Mouse (Mus musculus): ENCODE data around the gene Slc4a10.
"Not testable (repeated sequence)": the region's sequence is repeated elsewhere in the genome, so short reads cannot be mapped to it uniquely, and the experiment has no call there.

Slc4a10 gene

DNA sequence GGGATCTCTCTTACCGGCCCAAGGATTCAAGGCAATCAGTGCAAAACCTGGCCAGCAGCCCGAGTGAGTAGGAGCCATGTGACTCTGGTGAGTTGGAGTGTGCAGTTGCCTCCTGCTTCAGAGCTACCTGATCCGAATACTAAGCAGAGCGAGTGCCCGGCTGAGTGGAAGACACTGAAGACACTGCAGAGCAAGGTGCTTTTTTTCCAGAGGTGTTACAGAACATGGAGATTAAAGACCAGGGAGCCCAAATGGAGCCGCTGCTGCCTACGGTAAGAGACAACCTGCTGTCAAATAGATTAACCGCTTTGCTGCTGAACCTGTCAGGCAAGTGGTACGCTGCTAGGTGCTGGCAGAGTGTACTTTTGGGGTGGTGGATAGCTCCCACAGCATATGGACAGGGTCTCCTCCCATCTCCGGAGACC lies at the start of gene Slc4a10:
Slc4a10 (plus strand) TSS at position 42 of the 425 bp plus-strand sequence.
- DNase-seq, result peak; percentile 83 to 88

DNA sequence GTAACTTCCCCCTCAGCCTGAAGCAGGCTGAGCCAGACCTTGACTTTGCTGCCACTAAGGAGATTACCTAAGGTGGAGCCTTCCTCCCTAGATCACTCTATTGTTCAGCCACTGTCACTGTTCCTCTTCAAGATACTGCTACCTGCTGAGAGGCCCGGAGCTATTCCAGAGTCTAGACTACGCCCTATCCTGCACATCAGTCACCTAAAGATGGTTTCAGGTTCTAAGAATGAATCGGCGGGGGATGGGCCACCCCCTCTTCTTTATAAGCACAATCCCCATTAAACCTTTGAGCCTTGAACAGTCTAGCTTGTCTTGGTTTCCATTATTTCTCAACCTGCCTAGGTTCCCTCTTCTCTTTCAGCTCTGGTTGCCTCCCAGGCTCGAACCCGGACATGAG lies 45.0 kb upstream of the Slc4a10 start:
- DNase-seq, result not testable (repeated sequence)

DNA sequence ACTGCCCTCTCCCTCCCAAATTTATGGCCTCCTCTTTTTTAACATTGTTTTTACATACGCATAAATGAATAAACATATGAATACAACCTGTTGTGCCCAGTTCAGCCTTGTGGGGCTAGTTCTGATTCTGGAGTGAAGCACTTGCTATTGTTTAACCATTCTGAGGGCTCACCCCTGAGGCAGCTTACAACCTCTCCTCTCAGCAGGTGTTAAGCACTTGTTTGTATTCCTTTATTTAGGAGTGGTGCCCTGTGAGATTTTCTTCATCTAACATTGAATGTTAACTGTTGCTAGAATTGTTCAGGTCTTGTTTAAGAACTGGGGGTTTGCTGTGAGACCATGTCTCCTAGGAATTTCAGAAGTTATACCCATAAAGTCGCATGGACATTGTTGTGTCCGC lies 28.1 kb upstream of the Slc4a10 start:
- no peak for DNase-seq

DNA sequence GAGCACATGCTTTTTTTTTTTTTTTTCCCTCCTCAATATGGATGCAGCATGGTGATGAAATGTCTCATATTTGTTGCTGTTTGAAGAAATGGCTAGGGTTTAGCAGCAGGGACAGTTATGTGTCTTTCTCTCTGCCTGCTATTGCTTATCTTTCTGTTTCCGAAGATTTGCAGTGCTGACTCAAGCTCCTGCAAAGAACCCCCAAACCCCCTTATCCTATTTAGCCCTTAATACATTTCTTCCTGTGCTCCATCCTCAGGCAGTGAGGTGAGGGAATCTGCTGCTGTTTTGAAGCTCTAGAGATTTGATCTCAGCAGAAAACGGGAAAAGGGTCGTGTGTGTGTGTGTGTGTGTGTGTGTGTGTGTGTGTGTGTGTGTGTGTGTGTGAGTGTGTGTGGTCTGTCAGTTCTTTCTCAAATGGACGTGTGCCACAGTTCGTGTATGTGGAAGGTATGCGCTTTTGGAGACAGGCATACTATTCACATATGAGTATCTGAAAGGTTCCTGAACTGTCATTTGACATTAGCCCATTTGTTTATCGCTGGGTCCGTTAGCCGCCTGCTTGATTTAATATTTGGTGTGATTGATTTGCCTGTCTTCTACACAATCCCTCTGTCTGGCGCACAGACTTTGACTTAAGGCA lies 720 bp downstream of the Slc4a10 start:
- DNase-seq, result no peak

DNA sequence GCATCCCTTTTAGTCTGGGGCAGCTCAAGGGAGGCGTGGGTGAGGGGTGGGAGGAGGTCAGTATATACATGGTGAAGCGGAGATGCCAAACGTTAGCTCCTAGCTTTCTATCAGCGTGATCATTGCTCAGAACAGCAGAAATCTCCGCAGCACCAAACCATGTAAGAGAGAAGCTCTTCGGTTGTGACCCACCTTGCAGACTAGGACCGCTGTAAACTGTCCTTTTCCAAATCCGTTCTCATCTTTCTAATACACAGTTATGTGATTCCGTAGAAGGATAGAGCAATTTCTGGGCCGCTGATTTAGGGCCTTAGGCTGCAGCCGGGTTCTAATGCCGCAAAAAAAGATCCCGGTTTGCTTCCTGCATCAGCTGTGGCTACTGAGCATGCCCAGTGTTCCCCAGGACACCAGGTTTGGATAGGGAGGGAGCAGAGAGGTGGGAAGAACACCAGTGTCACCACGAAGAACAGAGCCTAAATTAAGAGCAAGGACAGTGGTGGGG lies 1.3 kb downstream of the Slc4a10 start:
- DNase-seq, result peak; percentile 86 to 87

DNA sequence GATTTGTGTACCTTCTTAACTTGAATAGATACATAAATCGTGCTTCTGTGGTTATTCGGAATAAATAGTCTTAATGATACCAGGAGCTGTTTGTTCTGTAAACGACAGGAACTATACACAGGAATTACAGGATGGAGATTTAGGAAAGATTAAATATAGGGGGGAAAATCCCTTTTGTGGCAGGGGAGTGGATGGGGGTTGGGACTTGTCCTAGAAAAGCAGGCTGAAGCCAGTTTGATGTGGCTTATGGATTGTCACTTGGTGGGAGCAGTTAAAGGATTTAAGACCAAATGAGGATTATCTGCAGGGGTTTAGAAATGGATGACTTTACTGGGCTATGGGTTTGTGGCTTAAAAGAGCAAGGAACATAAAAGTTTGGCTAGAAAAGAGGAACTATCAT lies 1.9 kb downstream of the Slc4a10 start:
- peak in 1 of 2 experiments; percentile 19 for DNase-seq

DNA sequence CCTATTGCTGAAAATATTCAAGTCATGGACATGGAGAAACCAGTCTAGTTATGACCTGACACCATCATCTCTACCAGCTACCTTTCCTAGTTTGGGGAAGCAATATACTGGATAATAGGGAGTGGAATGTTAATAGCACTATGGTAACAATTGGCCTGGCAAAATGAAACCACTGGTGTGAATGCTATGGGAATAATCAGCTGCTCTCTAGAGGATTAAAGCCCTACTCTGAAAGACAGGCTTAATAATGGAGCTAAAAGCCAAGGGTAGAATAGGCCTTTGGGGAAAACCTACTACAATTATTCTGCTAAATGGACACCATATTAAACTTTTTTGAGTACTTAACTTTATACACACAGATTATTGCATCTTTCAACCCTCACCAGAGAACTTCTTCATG lies 30.2 kb downstream of the Slc4a10 start:
- DNase-seq, result no peak

DNA sequence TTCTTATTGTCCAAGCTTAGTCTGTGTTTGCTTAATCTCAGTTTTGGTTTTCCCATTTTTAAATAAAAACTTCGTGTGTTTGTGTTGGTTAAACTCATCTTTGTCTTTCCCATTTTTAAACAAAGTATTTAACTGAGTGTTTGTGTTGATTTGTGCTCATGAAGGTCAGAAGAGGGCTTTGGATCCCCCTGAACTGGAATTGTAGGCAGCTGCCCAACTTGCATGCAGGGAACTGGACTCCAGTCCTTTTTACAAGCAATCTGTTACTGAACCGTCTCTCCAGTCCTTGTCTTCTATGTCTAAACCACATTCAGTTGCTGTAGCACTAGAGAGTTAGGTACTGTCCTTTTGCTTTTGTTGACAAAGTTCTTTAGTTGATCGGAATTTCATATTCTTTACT lies 41.3 kb downstream of the Slc4a10 start:
- DNase-seq, result peak; percentile 21 to 45

DNA sequence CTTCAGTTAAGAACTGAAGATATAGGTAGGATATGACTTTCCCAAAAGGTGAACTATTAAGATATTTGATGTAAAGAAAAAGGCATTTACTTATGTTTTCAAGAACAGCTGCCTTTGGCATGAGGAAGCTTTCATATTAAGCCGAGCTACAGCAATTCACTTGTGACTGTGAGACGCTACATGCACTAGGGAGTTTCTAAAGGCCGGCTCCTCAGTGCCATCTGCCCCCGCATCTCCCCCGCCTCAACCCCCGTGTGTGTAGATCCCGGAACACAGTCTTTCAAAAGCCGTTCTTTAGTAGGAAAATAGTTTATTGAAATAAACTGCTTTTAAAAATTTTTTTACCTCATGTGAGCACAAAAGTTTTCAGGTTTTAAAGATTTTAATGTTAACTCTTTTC lies 42.5 kb downstream of the Slc4a10 start:
- no peak for DNase-seq

DNA sequence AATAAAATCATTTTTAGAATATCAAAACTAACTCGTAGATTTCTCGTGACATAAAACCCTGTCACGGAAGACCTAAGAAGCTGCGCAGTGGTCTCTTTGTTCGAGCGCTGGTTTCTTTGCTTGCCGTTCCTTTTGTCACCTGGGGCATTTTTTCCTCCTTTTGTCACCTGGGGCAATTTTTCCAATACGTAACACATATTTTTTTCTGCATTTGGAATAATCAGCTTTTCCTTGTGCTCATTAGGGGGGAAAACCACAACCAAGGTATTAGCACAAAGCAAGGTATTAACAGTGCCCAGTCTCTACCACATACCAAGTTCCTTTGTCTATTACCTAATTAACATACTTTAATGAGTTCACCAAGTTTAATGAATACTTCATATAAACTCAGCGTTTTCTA lies 42.9 kb downstream of the Slc4a10 start:
- no peak for DNase-seq

DNA sequence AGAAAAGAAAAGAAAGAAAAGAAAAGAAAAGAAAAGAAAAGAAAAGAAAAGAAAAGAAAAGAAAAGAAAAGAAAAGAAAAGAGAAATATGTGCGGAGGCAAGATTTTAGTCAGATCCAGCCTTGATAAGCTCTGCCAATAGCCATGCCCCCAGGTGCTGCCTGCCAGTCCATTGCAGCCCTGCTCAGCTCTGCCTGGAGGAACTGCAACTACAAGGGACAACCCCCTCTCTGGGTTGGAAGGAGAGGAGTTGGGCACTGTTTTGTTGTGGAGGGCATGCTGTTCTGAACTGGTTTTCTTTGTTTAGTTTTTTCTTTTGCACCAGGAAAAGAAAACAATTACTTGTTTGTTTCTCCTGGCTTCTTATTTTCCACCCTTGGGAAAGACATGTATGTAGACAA lies 54.3 kb downstream of the Slc4a10 start:
- no peak for DNase-seq

DNA sequence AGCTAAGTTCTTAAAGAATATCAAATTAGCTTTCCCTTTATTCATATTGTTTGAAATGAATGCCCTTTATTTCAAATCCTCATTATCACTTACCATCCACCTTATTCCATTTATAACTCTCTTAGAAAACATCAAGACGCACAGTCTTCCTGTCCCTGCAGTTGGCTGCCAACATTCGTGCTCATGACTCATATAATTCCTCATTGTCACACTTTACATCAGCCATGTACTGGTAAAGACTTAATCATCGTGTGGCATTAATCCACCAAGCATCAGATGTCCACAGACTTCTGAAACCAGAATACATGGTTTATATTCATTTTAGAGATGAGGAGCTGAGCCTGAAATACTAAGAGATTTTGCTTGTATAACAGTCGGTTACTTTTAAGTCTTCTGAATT lies 69.1 kb downstream of the Slc4a10 start:
- DNase-seq, result peak in 1 of 2 experiments; percentile 38

DNA sequence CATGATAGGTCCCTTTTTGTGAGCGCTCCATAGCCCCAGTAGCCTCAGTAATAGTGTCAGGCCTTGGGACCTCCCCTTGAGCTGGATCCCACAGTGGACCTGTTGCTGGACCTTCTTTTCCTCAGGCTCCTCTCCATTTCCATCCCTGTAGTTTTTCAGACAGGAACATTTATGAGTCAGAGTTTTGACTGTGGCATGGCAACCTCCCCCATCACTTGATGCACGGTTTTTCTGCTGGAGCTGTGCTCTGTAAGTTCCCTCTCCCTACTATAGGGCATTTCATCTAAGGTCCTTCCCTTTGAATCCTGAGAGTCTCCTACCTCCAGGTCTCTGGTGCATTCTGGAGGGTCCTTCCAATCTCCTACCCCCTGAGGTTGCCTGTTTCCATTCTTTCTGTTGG lies 83.7 kb downstream of the Slc4a10 start:
- no peak for DNase-seq

DNA sequence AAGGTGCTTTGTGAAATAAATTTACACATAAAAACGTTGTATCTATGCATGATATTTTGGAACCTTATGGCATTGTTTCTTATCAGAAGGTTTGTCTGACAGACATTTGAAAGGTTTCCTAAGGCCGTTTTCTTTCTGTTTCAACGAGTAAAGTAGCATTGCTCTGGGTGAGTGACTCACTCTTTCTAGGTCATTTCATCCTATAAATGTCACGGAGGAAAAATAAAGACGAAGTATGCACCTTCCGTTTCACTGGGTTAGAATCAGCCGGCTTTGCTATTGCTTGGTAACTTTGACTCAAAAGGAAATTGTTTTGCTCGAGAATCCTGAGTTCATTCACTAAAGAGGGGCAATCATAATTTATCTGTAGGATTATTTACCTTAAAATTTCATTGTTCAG lies 88.6 kb downstream of the Slc4a10 start:
- DNase-seq, result no peak

DNA sequence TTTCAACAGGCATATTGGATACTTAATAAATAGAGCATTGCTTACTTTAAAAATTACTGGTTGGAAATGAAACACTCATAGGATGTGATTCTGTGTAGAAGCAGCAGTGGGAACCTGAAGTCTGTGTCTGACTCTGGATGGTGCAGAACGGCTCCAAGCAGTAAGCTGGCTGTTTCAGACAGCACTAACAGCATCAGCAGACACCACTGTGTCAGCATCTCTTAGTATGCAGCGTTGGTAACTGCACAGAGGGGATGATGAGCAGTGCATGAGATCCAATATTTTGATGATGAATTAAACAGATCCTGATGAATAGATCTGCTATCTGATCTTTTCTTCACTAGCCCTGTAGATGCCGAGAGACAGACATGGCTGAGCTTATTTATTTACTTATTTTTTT lies 101.4 kb downstream of the Slc4a10 start:
- DNase-seq, result no peak

DNA sequence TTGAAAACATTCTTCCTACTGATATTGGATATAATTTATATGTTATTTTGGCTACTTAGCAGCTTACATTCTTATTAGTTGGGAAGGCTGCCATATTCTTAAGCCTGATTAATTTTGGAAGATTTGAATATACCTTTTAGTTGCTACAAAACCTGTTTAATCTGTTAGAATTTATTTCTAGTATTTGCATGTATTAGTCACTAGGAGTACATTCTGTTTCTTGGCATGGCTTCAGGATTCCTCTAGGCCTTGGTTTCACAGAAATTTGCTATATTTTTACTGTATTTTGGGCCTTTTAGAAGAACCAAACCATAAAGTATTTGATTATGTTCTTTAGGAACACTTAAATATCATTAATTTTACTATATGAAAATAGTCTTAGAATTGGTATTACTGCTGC lies 103.2 kb downstream of the Slc4a10 start:
- DNase-seq, result no peak

DNA sequence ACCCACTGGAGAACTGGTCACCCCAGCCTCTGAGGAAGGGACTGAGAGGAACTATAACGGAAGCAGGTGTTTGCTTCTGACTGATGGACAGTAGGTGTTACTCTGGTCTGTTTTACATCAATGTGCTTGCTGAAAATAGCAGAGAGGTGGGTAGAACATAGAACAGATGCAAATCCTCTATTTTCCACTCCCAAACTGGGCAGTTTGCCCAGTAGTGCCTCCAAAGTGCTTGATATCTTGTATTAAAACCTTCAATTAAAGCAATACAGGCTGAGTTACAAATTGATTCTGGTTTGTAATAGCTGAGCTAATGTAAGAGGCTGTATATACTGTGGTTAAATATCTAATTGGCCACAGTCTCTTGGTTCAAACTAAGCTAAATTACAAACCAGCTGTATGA lies 104.6 kb downstream of the Slc4a10 start:
- no peak for DNase-seq

DNA sequence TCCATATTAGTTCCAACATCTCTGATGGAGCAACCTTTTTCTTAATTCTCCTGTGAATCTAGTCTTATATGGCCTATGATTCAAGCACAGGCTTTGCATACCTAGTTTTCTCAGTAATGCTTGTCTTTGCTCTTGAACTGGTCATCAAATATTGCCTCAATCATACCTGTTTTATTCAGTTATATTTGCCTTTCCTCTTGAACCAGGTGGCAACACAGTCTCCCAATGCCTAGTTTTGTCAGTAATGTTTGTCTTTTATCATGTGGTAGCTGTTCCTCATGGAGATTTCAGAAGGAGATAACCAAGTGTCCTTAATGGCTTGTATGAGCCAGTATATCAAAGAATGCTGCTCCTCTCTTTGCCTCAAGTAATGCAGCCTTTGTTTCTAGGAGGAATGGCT lies 163.8 kb downstream of the Slc4a10 start:
- DNase-seq, result no peak

DNA sequence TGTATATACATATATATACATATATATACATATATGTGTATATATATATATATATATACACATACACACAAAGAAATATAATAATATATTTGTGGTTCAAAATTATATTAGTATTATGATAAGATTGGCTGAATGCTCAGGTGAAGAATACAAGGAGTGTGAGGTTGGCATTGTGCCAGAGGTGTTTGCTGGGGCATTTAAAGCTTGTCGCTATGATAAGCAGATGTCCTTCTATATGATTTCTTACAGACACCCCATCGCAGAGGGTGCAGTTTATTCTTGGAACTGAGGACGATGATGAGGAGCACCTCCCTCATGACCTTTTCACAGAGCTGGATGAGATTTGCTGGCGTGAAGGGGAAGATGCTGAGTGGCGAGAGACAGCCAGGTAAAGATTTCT lies 164.8 kb downstream of the Slc4a10 start:
- peak; percentile 26 to 61 for DNase-seq

DNA sequence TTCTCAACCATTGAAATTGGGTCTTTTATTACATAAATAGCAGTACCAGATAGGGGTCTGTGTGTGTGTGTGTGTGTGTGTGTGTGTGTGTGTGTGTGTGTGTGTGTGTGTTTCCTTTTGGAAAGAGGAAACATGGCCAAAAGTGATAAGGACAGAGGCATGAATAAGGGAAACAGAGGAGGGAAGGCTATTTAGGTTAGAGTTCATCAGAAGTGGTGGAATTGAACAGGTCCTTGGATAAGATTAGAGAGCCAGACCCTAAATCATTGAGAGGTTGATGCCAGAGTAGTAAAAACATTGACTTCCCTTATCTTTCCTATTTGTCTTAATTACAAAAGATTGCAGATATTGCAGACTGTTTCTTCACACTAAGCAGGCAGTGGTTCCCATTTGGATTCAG lies 181.3 kb downstream of the Slc4a10 start:
- DNase-seq, result no peak

DNA sequence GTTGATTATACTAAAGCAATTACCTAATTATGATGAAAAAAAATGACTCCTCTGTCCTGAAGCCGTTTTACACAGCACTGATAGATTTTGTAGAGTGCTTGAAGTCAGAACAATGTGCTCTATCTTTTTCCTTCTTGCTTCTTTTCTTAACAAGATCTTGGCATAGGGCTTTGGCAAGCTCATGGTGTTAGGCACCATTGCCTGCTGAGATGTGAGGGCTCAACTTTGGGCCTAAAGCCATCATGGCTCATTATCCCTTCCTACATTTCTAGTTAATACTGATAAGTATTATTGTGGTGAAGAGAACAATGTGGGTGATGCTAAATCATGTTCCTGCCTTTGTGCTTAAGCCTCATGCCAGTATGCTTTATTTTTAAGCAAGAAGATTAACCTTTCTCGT lies 185.0 kb downstream of the Slc4a10 start:
- DNase-seq, result peak in 1 of 2 experiments; percentile 11

DNA sequence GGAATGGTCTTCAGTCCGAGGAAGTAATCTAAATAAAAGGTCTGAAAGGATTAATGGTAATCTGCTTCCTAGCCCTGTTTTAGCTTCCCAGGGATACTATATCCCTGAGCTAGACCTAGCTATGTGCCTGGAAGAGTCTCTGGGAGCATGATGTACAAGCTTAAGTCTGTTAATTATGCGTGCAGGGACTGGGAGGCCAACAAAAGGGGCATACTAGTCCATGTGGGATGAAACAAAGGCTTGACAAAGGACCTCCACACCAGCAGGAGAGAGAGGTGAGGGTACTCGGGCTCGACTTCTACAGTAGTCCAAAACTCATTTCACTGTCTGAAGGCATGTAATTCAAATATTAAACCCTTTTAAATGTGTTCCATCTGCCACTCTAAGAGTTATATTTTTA lies 197.9 kb downstream of the Slc4a10 start:
- no peak for DNase-seq

DNA sequence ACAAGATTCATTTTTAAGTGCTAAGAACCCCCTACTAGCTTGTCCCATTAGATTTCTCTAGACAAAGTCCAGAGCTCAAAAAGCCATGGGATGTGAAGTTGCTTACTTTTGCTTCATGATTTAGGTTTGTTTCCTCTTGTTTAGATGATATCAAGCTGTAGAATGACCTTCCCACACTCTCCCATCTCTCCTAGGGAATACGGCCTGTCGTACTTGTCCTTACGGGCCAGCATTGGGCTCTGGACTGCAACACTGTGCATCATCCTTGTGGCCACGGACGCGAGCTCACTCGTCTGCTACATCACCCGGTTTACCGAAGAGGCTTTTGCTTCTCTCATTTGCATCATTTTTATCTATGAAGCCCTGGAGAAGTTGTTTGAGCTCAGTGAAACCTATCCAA lies 222.2 kb downstream of the Slc4a10 start:
- no peak for DNase-seq

DNA sequence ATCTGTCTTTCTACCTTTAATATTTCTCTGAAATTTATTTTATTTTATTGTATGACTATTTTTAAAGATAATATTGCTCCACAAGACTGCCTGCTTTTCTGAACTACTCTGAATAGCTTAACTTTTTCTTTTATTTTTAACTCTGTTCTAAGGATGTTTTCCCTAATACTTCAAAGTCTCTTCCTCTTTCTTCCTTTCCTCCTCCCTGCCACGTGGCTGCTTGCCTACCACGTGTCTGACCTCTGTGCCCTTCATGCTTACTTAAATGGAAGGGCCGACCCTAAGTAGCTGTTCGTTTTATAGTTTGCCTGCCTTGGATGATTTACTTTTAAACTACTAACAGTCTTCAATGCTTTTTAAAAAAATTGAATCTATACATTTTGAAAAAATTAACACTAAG lies 225.6 kb downstream of the Slc4a10 start:
- no peak for DNase-seq

DNA sequence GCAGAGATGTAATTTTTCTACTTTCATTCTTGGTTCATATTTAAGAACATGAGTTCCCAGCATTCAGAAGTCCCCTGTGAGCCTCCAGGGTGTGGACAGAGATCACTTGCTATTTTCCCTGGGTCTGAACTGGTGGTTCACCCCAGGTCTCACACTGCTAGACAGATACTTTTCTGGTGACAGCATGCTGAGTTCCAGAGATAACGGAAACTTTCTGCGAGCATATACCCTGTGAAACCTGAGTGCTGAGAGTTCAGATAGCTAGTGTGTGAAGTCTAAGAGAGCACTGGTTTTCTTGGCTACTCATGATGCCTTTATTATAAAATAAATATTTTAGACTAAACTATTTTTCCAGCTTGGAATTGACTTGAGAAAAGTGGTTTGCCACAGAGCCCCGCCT lies 232.5 kb downstream of the Slc4a10 start:
- DNase-seq, result no peak
